Mouse (Mus musculus): ENCODE data around the gene Tacc2. TPM values are rescaled to one million over a fixed set of nuclear protein-coding genes. Genes with fewer than 3 reads are reported as not detected.

The Tacc2 gene
- polyA plus RNA-seq, 1 experiment from 2014 or later: 45.2 TPM

- Histone ChIP-seq H3K27ac (no peak overlapping the region), H3K36me3 (ENCODE audit: poor library complexity, severe bottlenecking) (no peaks in the 10 kb centered on the region)
- 94% methylated on average over 6 of the region's 6 CpGs for WGBS
These were observed 220.3 kb downstream of the Tacc2 start for GRCm38 (mm10) chr7:130797524-130797923.

GRCm38 (mm10) chr7:130799418-130799817 is 222.2 kb downstream of the Tacc2 start:
- Histone ChIP-seq H3K4me3 (no peak overlapping the region), H3K4me2 (no peak overlapping the region), H3K27ac (no peak overlapping the region), H3K27me3 (no peaks in the 10 kb centered on the region), H3K9ac (no peak overlapping the region), H3K36me3 (ENCODE audit: poor library complexity, severe bottlenecking) (no peaks in the 10 kb centered on the region), H3K4me1 (no peaks in the 10 kb centered on the region), H3K9me3 (replicated peaks) (no peaks in the 10 kb centered on the region)
- WGBS: 88% methylated on average over 10 of the region's 10 CpGs
- ATAC-seq: no peak

More at GRCm38 (mm10) chr7:130797524-130797923, 220.3 kb downstream of the Tacc2 start:
- H3K4me2 ChIP-seq: no peak overlapping the region
- H3K4me1 ChIP-seq: no peaks in the 10 kb centered on the region
- no peak overlapping the region for H3K9ac ChIP-seq
- ATAC-seq: no peak
- H3K27me3 ChIP-seq: no peaks in the 10 kb centered on the region
- H3K4me3 ChIP-seq: no peak overlapping the region
- H3K9me3 ChIP-seq (replicated peaks): no peaks in the 10 kb centered on the region

GRCm38 (mm10) chr7:130800681-130801080 is 223.4 kb downstream of the Tacc2 start:
- Histone ChIP-seq H3K27ac (no peak overlapping the region), H3K4me3 (no peak overlapping the region), H3K27me3 (no peaks in the 10 kb centered on the region), H3K9me3 (replicated peaks) (no peaks in the 10 kb centered on the region), H3K4me2 (no peak overlapping the region), H3K36me3 (ENCODE audit: poor library complexity, severe bottlenecking) (no peaks in the 10 kb centered on the region), H3K4me1 (no peaks in the 10 kb centered on the region), H3K9ac (no peak overlapping the region)
- ATAC-seq: no peak
- WGBS: 68% methylated on average over 4 of the region's 4 CpGs

- H3K4me2 ChIP-seq: no peak overlapping the region
- H3K4me3 ChIP-seq: no peak overlapping the region
- WGBS: 97% methylated on average over 4 of the region's 4 CpGs
- H3K27me3 ChIP-seq: no peaks in the 10 kb centered on the region
- H3K4me1 ChIP-seq: no peaks in the 10 kb centered on the region
- H3K9me3 ChIP-seq (replicated peaks): no peaks in the 10 kb centered on the region
- no peaks in the 10 kb centered on the region for H3K36me3 ChIP-seq (ENCODE audit: poor library complexity, severe bottlenecking)
- H3K27ac ChIP-seq: no peak overlapping the region
- no peak overlapping the region for H3K9ac ChIP-seq
- ATAC-seq: no peak
These were observed 224.6 kb downstream of the Tacc2 start for GRCm38 (mm10) chr7:130801811-130802210.

- ATAC-seq: no peak
- H3K27me3 ChIP-seq: no peaks in the 10 kb centered on the region
- H3K4me2 ChIP-seq: no peak overlapping the region
- H3K27ac ChIP-seq: no peak overlapping the region
- H3K9me3 ChIP-seq (replicated peaks): no peaks in the 10 kb centered on the region
- no peaks in the 10 kb centered on the region for H3K4me1 ChIP-seq
- H3K4me3 ChIP-seq: no peak overlapping the region
- 78% methylated on average over 8 of the region's 8 CpGs for WGBS
- no peaks in the 10 kb centered on the region for H3K36me3 ChIP-seq (ENCODE audit: poor library complexity, severe bottlenecking)
- no peak overlapping the region for H3K9ac ChIP-seq
These were observed 226.1 kb downstream of the Tacc2 start for GRCm38 (mm10) chr7:130803251-130803825.

GRCm38 (mm10) chr7:130804991-130805390 is 227.8 kb downstream of the Tacc2 start:
- no peak for ATAC-seq
- no peak overlapping the region for H3K27ac ChIP-seq
- no peak overlapping the region for H3K9ac ChIP-seq
- no peaks in the 10 kb centered on the region for H3K4me1 ChIP-seq
- no peak overlapping the region for H3K4me3 ChIP-seq
- H3K9me3 ChIP-seq (replicated peaks): no peaks in the 10 kb centered on the region
- no peak overlapping the region for H3K4me2 ChIP-seq
- H3K36me3 ChIP-seq (ENCODE audit: poor library complexity, severe bottlenecking): no peaks in the 10 kb centered on the region
- H3K27me3 ChIP-seq: no peaks in the 10 kb centered on the region
- WGBS: 88% methylated on average over 5 of the region's 5 CpGs

- H3K27ac ChIP-seq: no peak overlapping the region
- no peak overlapping the region for H3K9ac ChIP-seq
- H3K36me3 ChIP-seq (ENCODE audit: poor library complexity, severe bottlenecking): no peaks in the 10 kb centered on the region
- 81% methylated on average over 8 of the region's 8 CpGs for WGBS
- H3K9me3 ChIP-seq (replicated peaks): no peaks in the 10 kb centered on the region
- H3K4me3 ChIP-seq: no peak overlapping the region
- no peak for ATAC-seq
- no peaks in the 10 kb centered on the region for H3K4me1 ChIP-seq
- no peaks in the 10 kb centered on the region for H3K27me3 ChIP-seq
- H3K4me2 ChIP-seq: no peak overlapping the region
These were observed 230.5 kb downstream of the Tacc2 start for GRCm38 (mm10) chr7:130807749-130808148.

- Histone ChIP-seq H3K9ac (no peak overlapping the region), H3K36me3 (ENCODE audit: poor library complexity, severe bottlenecking) (no peaks in the 10 kb centered on the region), H3K4me1 (no peaks in the 10 kb centered on the region), H3K4me3 (no peak overlapping the region), H3K4me2 (no peak overlapping the region), H3K9me3 (replicated peaks) (no peaks in the 10 kb centered on the region), H3K27me3 (no peaks in the 10 kb centered on the region), H3K27ac (no peak overlapping the region)
- WGBS: 91% methylated on average over 6 of the region's 6 CpGs
- ATAC-seq: no peak
These were observed 231.5 kb downstream of the Tacc2 start for GRCm38 (mm10) chr7:130808694-130809093.

- H3K36me3 ChIP-seq (ENCODE audit: poor library complexity, severe bottlenecking): no peaks in the 10 kb centered on the region
- WGBS: 89% methylated on average over 4 of the region's 4 CpGs
- H3K27ac ChIP-seq: no peak overlapping the region
- no peak for ATAC-seq
- H3K9ac ChIP-seq: no peak overlapping the region
- H3K4me1 ChIP-seq: no peaks in the 10 kb centered on the region
- no peak overlapping the region for H3K4me3 ChIP-seq
- no peaks in the 10 kb centered on the region for H3K9me3 ChIP-seq (replicated peaks)
- no peak overlapping the region for H3K4me2 ChIP-seq
- no peaks in the 10 kb centered on the region for H3K27me3 ChIP-seq
These were observed 233.0 kb downstream of the Tacc2 start for GRCm38 (mm10) chr7:130810238-130810637.

- Histone ChIP-seq H3K9me3 (replicated peaks) (no peaks in the 10 kb centered on the region), H3K4me1 (no peaks in the 10 kb centered on the region), H3K4me2 (no peak overlapping the region), H3K4me3 (no peak overlapping the region), H3K27ac (no peak overlapping the region), H3K9ac (no peak overlapping the region), H3K36me3 (ENCODE audit: poor library complexity, severe bottlenecking) (no peaks in the 10 kb centered on the region), H3K27me3 (no peaks in the 10 kb centered on the region)
- ATAC-seq: no peak
- WGBS: 44% methylated on average over 16 of the region's 16 CpGs
These were observed 235.2 kb downstream of the Tacc2 start for GRCm38 (mm10) chr7:130812407-130812806.

Other genes with a start within 250 kb of the Tacc2 start
- gene Ate1, start 57.1 kb upstream of the Tacc2 start, polyA plus RNA-seq (2015; fragmentation: Nextera tagmentation; extraction: Ambion mirVana): 82.0 and 82.9 TPM in 2 replicates
- gene Nsmce4a, start 4.3 kb upstream of the Tacc2 start, polyA plus RNA-seq (2015; fragmentation: Nextera tagmentation; extraction: Ambion mirVana): 161 and 166 TPM in 2 replicates
- not detected in 2 replicates for gene Btbd16, start 196.6 kb downstream of the Tacc2 start, polyA plus RNA-seq (2015; fragmentation: Nextera tagmentation; extraction: Ambion mirVana)

Data from forebrain, embryonic 13.5 days (tissue).